Mouse (Mus musculus): Measurements from ENCODE around the gene Nr2f6. TPM values are rescaled to one million over a fixed set of nuclear protein-coding genes. Genes with fewer than 3 reads are reported as not detected.
A peak's percentile ranks its signal among the peaks of the same experiment; 100 is the strongest.

The Nr2f6 gene
- total and polyA plus RNA-seq, 3 experiments = 8.6 to 36.0 (median 9.7) TPM

DNA sequence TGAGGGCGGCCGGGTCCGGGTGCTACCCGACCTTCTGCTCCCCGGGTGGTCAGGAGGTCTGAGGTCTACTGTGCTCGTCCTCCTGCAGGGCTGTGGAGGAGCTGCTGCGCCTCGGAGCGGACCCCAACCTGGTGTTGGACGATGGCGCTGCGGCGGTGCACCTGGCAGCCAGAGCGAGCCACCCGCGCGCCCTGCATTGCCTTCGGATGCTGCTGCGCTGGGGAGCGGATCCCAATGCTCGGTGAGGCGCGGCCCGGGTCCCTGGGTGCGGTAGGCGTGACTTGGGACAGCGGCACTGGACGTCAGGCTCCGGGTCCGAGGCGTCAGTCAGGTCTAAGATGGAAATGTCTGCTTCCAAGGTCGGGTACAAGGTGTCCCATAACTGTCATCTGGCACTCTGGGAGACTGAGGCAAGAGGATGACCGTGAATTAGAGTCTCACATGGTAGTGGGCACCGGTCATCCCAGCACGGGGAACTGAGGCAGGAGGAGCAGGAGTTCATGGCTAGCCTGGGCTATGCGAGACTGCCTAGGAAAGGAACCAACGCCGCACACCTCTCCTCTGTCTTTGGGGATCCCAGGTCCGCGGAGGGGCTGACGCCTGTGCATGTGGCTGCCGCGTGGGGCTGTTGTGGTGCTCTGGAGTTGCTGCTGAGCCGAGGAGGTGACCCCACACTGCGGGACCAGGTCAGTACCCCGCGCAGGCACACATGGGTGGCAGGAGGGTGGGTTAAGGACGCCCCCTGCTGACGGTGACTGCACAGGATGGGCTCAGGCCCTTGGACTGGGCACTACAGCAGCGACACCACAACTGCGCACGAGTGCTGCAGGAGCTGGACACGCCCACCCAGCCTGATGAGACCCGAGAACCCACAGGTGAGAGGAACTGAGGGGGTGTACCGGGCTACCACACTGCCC, 24.6 kb upstream of the Nr2f6 start:
- peaks cover 68% of the 10 kb centered on the region for H3K36me3 ChIP-seq (replicated peaks)
- H3K9me3 ChIP-seq (replicated peaks) = no peaks in the 10 kb centered on the region
- peak; percentile 85 for DNase-seq (ENCODE audit: low spot score)
- peaks cover 74% of the 10 kb centered on the region for H3K4me1 ChIP-seq (ENCODE audit: insufficient read depth, low read depth, low read length)
- no peaks in the 10 kb centered on the region for H3K27me3 ChIP-seq (ENCODE audit: insufficient read depth, low read length)
- peak; percentile 58 for ATAC-seq (ENCODE audit: extremely low read depth, insufficient number of reproducible peaks, low FRiP score, poor library complexity, severe bottlenecking)
- TF ChIP-seq CTCF (IDR thresholded peaks at IDR 0.05; ENCODE audit: low read depth, low read length) (peak; percentile 80), TAL1 (conservative IDR thresholded peaks at IDR 0.05; ENCODE audit: low read depth, low read length) (no peak), GATA2 (IDR thresholded peaks at IDR 0.05; ENCODE audit: borderline replicate concordance, low read depth, low read length) (no peak)
- peak overlapping the region; percentile 82 for H3K4me3 ChIP-seq (ENCODE audit: low read depth, low read length)

GRCm38 (mm10) chr8:71405401-71406098, 23.8 kb upstream of the Nr2f6 start, which contains the start of gene Ankle1:
Gene Ankle1 (plus strand): TSS chr8:71406010.
- peak within 1 kb of the TSS; percentile 82 for H3K4me3 ChIP-seq (ENCODE audit: low read depth, low read length)
- peaks cover 76% of the 10 kb centered on the region for H3K36me3 ChIP-seq (replicated peaks)
- peak; percentile 88 for DNase-seq (ENCODE audit: low spot score)
- H3K9me3 ChIP-seq (replicated peaks) = no peaks in the 10 kb centered on the region
- H3K4me1 ChIP-seq (ENCODE audit: insufficient read depth, low read depth, low read length) = peaks cover 74% of the 10 kb centered on the region
- ATAC-seq (ENCODE audit: extremely low read depth, insufficient number of reproducible peaks, low FRiP score, poor library complexity, severe bottlenecking) = peak; percentile 65
- H3K27me3 ChIP-seq (ENCODE audit: insufficient read depth, low read length) = no peaks in the 10 kb centered on the region
- no peak for TF ChIP-seq GATA1 (IDR thresholded peaks at IDR 0.05; ENCODE audit: borderline replicate concordance, low read length)
- no peak for TF ChIP-seq POLR2AphosphoS5 (IDR thresholded peaks at IDR 0.05; ENCODE audit: insufficient replicate concordance, low read depth, low read length)
- TF ChIP-seq TAL1 (conservative IDR thresholded peaks at IDR 0.05; ENCODE audit: low read depth, low read length) = no peak
- no peak for TF ChIP-seq GATA2 (IDR thresholded peaks at IDR 0.05; ENCODE audit: borderline replicate concordance, low read depth, low read length)
- TF ChIP-seq CTCF (IDR thresholded peaks at IDR 0.05; ENCODE audit: low read depth, low read length) = peak; percentile 25; the same call in 1 of the 2 replicates

GRCm38 (mm10) chr8:71404951-71405351, 23.2 kb upstream of the Nr2f6 start:
- DNase-seq (ENCODE audit: low spot score) (peak; percentile 58), ATAC-seq (ENCODE audit: extremely low read depth, insufficient number of reproducible peaks, low FRiP score, poor library complexity, severe bottlenecking) (peak; percentile 10; the same call in 1 of the 2 replicates)
- Histone ChIP-seq H3K36me3 (replicated peaks) (peaks cover 78% of the 10 kb centered on the region), H3K9me3 (replicated peaks) (no peaks in the 10 kb centered on the region), H3K4me3 (ENCODE audit: low read depth, low read length) (peak overlapping the region; percentile 82), H3K27me3 (ENCODE audit: insufficient read depth, low read length) (no peaks in the 10 kb centered on the region), H3K4me1 (ENCODE audit: insufficient read depth, low read depth, low read length) (peaks cover 74% of the 10 kb centered on the region)
- TF ChIP-seq GATA2 (IDR thresholded peaks at IDR 0.05; ENCODE audit: borderline replicate concordance, low read depth, low read length) = no peak
- TF ChIP-seq POLR2AphosphoS5 (IDR thresholded peaks at IDR 0.05; ENCODE audit: insufficient replicate concordance, low read depth, low read length) = no peak
- TF ChIP-seq GATA1 (IDR thresholded peaks at IDR 0.05; ENCODE audit: borderline replicate concordance, low read length) = no peak
- TF ChIP-seq CTCF (IDR thresholded peaks at IDR 0.05; ENCODE audit: low read depth, low read length) = no peak
- no peak for TF ChIP-seq TAL1 (conservative IDR thresholded peaks at IDR 0.05; ENCODE audit: low read depth, low read length)

DNA sequence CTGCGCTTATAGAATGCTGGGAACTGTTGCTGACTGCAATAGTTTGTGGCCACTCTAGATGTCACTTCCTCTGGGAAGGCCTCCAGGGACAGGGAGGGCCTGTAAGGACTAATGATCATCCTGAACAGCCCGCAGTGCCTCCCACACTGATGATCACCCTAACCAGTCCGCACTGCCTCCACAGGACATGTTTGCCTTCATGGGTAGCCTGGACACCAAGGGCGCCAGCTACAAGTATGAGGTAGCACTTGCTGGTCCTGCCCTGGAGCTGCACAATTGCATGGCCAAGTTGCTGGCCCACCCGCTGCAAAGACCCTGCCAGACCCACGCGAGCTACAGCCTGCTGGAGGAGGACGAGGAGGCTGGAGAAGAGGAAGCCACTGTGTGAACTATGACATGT, 22.3 kb upstream of the Nr2f6 start:
- DNase-seq (ENCODE audit: low spot score) = no peak
- no peak for ATAC-seq (ENCODE audit: extremely low read depth, insufficient number of reproducible peaks, low FRiP score, poor library complexity, severe bottlenecking)
- Histone ChIP-seq H3K9me3 (replicated peaks) (no peaks in the 10 kb centered on the region), H3K36me3 (replicated peaks) (peaks cover 76% of the 10 kb centered on the region), H3K4me3 (ENCODE audit: low read depth, low read length) (peak overlapping the region; percentile 61; the same call in 1 of the 2 replicates), H3K4me1 (ENCODE audit: insufficient read depth, low read depth, low read length) (peaks cover 73% of the 10 kb centered on the region), H3K27me3 (ENCODE audit: insufficient read depth, low read length) (no peaks in the 10 kb centered on the region)
- TF ChIP-seq TAL1 (conservative IDR thresholded peaks at IDR 0.05; ENCODE audit: low read depth, low read length) (no peak), POLR2AphosphoS5 (IDR thresholded peaks at IDR 0.05; ENCODE audit: insufficient replicate concordance, low read depth, low read length) (no peak), GATA2 (IDR thresholded peaks at IDR 0.05; ENCODE audit: borderline replicate concordance, low read depth, low read length) (no peak), GATA1 (IDR thresholded peaks at IDR 0.05; ENCODE audit: borderline replicate concordance, low read length) (no peak), CTCF (IDR thresholded peaks at IDR 0.05; ENCODE audit: low read depth, low read length) (no peak)

- peaks cover 75% of the 10 kb centered on the region for H3K36me3 ChIP-seq (replicated peaks)
- no peak overlapping the region for H3K4me3 ChIP-seq (ENCODE audit: low read depth, low read length)
- peaks cover 72% of the 10 kb centered on the region for H3K4me1 ChIP-seq (ENCODE audit: insufficient read depth, low read depth, low read length)
- DNase-seq (ENCODE audit: low spot score) (no peak), ATAC-seq (ENCODE audit: extremely low read depth, insufficient number of reproducible peaks, low FRiP score, poor library complexity, severe bottlenecking) (no peak)
- H3K27me3 ChIP-seq (ENCODE audit: insufficient read depth, low read length) = no peaks in the 10 kb centered on the region
- no peak for TF ChIP-seq CTCF (IDR thresholded peaks at IDR 0.05; ENCODE audit: low read depth, low read length)
- no peak for TF ChIP-seq POLR2AphosphoS5 (IDR thresholded peaks at IDR 0.05; ENCODE audit: insufficient replicate concordance, low read depth, low read length)
- TF ChIP-seq TAL1 (conservative IDR thresholded peaks at IDR 0.05; ENCODE audit: low read depth, low read length) = no peak
- no peak for TF ChIP-seq GATA1 (IDR thresholded peaks at IDR 0.05; ENCODE audit: borderline replicate concordance, low read length)
- TF ChIP-seq GATA2 (IDR thresholded peaks at IDR 0.05; ENCODE audit: borderline replicate concordance, low read depth, low read length) = no peak
- H3K9me3 ChIP-seq (replicated peaks) = no peaks in the 10 kb centered on the region
These were observed 21.5 kb upstream of the Nr2f6 start for GRCm38 (mm10) chr8:71403107-71403885.
